Mouse (Mus musculus) neural tube, embryonic 10.5 days (tissue): Measurements from ENCODE around the gene Cbwd1.

ENCODE experiments used
- DNase-seq: peaks from one replicate; pipeline ENCODE4 v3.0.0-alpha.2; 2017; ENCODE audit warnings: low spot score; ENCODE audit errors: extremely low spot score

The Cbwd1 gene

GRCm38 (mm10) chr19:24961172-24961962 lies at the start of gene Cbwd1:
Gene Cbwd1 (minus strand): TSS chr19:24961610.
- DNase-seq, result peak; percentile 99

GRCm38 (mm10) chr19:25008509-25008908 lies 47.1 kb upstream of the Cbwd1 start:
- no peak for DNase-seq

- no peak for DNase-seq
Measured at GRCm38 (mm10) chr19:25006686-25007085, 45.3 kb upstream of the Cbwd1 start.

DNA sequence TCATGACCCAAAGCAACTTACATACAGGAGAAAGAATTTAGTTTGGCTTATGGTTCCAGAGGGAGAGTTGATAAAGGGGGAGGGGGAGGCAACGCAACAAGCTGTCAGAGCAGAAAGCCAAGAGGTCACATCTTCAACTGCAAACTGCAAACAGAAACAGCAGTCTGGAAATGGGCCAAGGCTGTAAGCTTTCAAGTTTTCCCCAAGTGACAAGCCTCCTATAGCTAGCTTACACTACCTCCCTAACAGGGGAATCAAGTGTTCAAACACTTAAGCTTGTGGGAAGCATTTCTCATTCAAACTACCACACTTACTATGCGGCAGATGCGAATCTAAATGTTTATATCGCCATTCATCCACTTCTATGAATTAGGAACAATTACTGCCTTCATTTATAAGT lies 42.4 kb upstream of the Cbwd1 start:
- DNase-seq, result no peak

GRCm38 (mm10) chr19:25002828-25003227 lies 41.4 kb upstream of the Cbwd1 start:
- DNase-seq, result no peak

DNA sequence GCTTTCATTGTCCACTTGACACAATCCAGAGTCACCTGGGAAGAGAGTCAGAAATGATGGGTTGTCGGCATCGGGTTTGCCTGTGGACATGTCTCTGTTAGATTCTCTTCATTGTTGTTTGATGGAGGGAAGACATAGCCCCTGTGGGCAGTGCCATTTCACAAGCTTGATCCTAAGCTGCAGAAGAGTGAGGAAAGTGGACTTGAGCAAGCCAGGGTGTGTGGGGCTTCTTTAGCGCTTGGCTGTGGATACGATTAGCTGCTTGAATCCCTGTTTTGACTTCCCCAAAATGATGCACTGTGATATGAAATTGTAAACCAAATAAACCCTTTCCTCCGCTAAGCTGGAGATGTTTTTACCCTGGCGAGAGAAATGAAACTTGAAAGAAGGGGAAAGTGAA lies 40.6 kb upstream of the Cbwd1 start:
- DNase-seq, result no peak

GRCm38 (mm10) chr19:25000153-25000552 lies 38.7 kb upstream of the Cbwd1 start:
- DNase-seq, result no peak

DNA sequence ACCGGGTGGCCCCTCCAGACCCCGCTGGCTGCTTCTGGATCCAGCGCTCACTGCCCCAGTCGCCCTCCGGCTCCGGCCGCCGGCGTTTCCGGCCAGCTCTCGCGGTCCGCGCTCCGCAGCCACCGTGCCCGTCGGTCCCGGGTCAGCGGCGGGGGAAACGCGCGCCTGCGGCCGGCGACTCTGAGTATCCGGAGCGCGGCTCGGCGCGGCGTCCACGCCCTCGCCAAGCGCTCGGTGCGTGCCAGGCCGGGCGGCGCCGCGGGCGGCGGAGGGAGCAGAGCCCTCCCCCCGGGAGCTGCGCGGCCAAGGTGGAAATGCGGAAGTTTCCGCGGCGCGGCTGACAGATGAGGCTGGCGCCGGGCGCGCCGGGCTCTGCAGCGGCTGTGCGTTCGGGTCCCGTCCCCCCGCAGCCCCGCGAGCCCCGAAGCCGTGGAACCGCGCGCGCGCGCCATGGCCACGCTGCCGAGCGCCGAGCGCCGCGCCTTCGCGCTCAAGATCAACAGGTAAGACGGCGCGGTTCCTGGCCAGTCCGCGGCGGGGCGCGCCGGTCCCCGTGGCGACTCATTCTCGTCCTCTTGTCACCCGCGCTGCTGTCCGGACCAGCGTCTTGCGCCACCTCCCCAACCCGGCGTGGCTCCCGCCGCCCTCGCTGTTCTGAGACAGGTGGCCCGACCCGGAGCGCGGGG lies 37.9 kb upstream of the Cbwd1 start, which contains the start of gene Dock8:
Gene Dock8 (plus strand): TSS at position 334 of the 686 bp plus-strand sequence.
- peak; percentile 71 for DNase-seq

DNA sequence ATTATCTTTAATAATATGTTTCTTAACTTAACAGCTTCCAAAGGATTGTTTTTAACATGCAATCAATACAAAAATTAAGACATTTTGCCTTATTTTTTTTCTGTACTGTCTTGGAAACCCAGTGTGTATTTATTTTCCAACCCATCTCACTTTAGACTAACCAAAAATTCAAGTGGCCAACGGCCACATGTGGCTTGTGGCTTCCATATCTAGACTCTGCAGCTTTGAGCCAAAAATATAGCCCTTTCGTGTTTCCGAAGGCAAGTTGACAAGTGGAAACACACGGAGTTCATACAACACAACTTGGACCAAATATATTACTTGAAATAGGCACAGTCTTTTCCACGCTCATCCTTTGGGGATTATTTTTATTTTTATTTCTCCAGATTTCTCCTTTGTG lies 37.2 kb upstream of the Cbwd1 start:
- no peak for DNase-seq

GRCm38 (mm10) chr19:24996815-24997704 lies 35.6 kb upstream of the Cbwd1 start:
- DNase-seq, result no peak

DNA sequence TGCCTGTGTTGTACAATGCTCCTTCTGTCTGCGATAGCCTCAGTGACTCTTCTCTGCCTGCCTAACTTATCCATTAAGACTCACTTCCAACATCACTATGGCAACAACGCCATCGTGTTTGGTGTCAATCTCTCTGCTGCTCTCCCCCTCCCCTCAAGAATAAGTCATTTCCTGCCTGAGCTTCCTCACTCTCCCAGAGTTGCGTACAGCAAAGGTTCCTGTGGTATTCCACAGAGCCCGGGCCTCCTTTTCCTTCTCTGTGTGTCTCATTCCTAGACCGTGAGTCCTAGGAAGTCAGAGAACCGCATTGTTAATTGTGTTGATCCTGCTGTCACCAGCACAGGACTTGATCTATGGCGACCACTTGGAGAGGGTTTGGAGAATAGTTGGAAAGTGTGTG lies 33.5 kb upstream of the Cbwd1 start:
- no peak for DNase-seq

DNA sequence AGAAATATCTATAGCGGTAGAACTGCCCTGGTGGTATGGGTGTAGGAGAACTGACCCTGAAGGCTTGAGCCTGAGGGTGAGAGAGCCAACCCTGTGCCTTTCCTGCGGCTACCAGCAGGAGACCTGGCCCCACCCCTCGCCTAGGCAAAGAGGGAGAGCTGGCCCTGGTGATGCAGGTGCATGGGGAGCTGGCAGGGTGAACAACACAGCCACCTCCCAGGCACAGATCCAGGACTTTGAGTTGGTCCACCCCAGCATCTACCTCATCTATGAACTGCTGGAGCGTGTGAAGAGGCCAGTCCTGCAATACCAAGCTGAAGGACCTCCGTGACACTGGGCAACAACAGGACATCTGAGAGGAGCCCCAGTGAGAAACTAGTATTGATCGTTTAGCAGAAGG lies 32.1 kb upstream of the Cbwd1 start:
- no peak for DNase-seq

GRCm38 (mm10) chr19:24990138-24990822 lies 28.9 kb upstream of the Cbwd1 start:
- no peak for DNase-seq

DNA sequence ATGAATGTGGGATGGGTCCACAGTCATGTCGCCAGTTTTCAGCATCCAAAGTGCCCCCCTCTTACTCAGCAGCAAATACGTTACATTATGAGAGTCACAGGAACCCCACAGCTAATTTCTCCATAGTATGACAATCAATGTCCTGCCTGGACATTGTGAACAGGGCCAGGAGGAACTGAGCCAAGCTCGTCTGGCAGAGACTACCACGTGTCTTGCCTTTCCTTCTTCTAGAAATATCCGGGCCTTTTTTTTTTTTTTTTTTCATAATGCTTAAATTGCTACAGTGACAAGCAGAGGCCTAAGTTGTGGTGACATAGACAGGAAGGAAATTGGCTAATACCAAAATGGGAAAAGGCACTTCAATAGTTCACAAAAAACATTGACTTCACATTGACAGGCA lies 27.4 kb upstream of the Cbwd1 start:
- DNase-seq, result no peak

GRCm38 (mm10) chr19:24987355-24987754 lies 25.9 kb upstream of the Cbwd1 start:
- DNase-seq, result no peak

DNA sequence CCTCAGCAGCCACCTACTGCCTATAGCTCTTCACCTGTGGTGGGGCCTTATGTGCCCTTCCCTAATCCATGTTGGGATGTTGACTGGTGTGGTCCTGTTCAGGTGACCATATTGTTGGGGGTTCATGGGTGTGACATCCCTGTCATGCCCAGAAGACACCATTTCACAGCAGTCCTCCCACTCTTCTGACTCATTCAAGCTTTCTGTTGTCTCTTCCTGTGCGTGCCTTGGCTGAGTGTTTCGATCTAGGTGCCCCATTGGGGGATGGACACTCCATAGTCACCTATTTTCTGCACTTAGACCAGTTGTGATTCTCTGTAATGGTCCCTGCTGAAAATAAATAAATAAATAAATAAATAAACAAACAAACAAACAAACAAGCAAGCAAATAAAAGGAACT lies 23.6 kb upstream of the Cbwd1 start:
- DNase-seq, result no peak

- DNase-seq, result no peak
Measured at GRCm38 (mm10) chr19:24983857-24984498, 22.6 kb upstream of the Cbwd1 start.

- DNase-seq, result no peak
Measured at GRCm38 (mm10) chr19:24983050-24983449, 21.6 kb upstream of the Cbwd1 start.

GRCm38 (mm10) chr19:24981294-24981693 lies 19.9 kb upstream of the Cbwd1 start:
- DNase-seq, result no peak
